Mouse (Mus musculus) heart, embryonic 10.5 days (tissue): ENCODE results near the gene Ankrd61. TPM values are rescaled to one million over a fixed set of nuclear protein-coding genes. Genes with fewer than 3 reads are reported as not detected.

Source experiments
- DNase-seq: peaks from one replicate; pipeline ENCODE4 v3.0.0-alpha.2; 2017; ENCODE audit warnings: low spot score
- H3K27ac ChIP-seq: fragments of 300-500 bp; sonication (generic); 2 replicates; pipeline ENCODE4 v1.5.1; 2016; ENCODE audit warnings: mild to moderate bottlenecking
- H3K27me3 ChIP-seq: fragments of 300-500 bp; sonication (generic); 2 replicates; pipeline ENCODE4 v1.6.1; 2016; ENCODE audit warnings: mild to moderate bottlenecking; ENCODE audit not compliant: poor library complexity, insufficient read depth, severe bottlenecking
- H3K36me3 ChIP-seq: fragments of 300-500 bp; sonication (generic); 2 replicates; pipeline ENCODE4 v1.6.1; 2016; ENCODE audit warnings: mild to moderate bottlenecking, moderate library complexity
- H3K4me1 ChIP-seq: fragments of 300-500 bp; sonication (generic); 2 replicates; pipeline ENCODE4 v1.6.1; 2016; ENCODE audit warnings: mild to moderate bottlenecking
- H3K4me3 ChIP-seq: fragments of 300-500 bp; sonication (generic); 2 replicates; pipeline ENCODE4 v1.5.1; 2016; ENCODE audit warnings: mild to moderate bottlenecking, moderate library complexity
- H3K9me3 ChIP-seq: fragments of 300-500 bp; sonication (generic); 2 replicates; pipeline ENCODE4 v1.6.1; 2016; ENCODE audit warnings: mild to moderate bottlenecking, moderate library complexity
- WGBS: fragments of 180-500 bp; shearing (Covaris S2); methylation state at CpG from one replicate; pipeline ENCODE4 v1.1.7; 2016; 5-methylcytosine and 5-hydroxymethylcytosine counted together
- polyA plus RNA-seq: library from polyadenylated mRNA; unstranded; fragments of >200 nt; fragmentation: Nextera tagmentation; extraction: Ambion mirVana; gene quantifications from 2 replicates; pipeline ENCODE4 v1.2.1, GENCODE M21; 2016

The Ankrd61 gene
- polyA plus RNA-seq, 1 experiment from 2014 or later: 0.26 TPM

DNA sequence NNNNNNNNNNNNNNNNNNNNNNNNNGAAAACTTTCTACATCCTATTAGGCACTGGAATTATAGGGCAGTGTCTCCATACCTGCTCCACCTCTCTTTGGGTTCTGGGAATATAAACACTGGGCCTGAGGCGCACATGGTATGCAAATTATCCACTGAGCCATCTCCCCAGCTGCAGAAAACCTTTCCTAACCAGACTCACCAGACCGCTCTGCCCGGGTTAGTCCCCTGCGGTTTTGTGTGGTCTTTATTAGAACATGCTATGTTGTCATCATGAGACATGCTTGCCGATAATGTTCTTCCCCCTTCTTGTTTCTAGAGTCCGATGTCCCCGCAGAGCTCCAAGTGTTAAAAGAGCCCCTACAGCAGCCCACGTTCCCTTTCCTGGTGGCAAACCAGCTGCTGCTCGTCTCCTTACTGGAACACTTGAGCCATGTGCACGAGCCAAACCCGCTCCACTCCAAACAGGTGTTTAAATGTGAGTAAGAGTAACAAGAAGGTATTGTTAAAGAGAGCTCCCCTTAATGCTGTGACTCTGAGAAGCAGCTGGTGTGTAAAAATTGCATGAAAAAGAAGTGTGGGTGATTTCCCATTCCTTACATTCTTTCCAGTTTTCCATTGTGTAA is 25.8 kb downstream of the Ankrd61 start:
- H3K27ac ChIP-seq: no peak overlapping the region
- no peak overlapping the region for H3K4me3 ChIP-seq
- no peaks in the 10 kb centered on the region for H3K27me3 ChIP-seq
- WGBS: 90% methylated on average over 11 of the region's 11 CpGs
- peaks cover 50% of the 10 kb centered on the region for H3K36me3 ChIP-seq
- no peak for DNase-seq
- H3K4me1 ChIP-seq: no peaks in the 10 kb centered on the region
- no peaks in the 10 kb centered on the region for H3K9me3 ChIP-seq

Other genes starting within 250 kb of the Ankrd61 start
- gene Usp42, start 165.4 kb downstream of the Ankrd61 start, polyA plus RNA-seq: 15.7 and 15.9 TPM in 2 replicates
- 38.0 and 41.0 TPM in 2 replicates for gene Eif2ak1, start 79.9 kb downstream of the Ankrd61 start, polyA plus RNA-seq
- gene Aimp2, start 12.2 kb upstream of the Ankrd61 start, polyA plus RNA-seq: 117 and 127 TPM in 2 replicates
- 28.3 and 33.9 TPM in 2 replicates for gene Pms2, start 12.3 kb upstream of the Ankrd61 start, polyA plus RNA-seq
- 0.67 and 1.3 TPM in 2 replicates for gene Gm42421, start 30.5 kb upstream of the Ankrd61 start, polyA plus RNA-seq
- gene Rsph10b, start 35.4 kb upstream of the Ankrd61 start, polyA plus RNA-seq: 0.46 and 1.1 TPM in 2 replicates
- 62.0 and 84.6 TPM in 2 replicates for gene Ccz1, start 117.2 kb upstream of the Ankrd61 start, polyA plus RNA-seq
- 0.21 TPM in 1 of 2 replicates, not detected in the other for gene Ocm, start 129.0 kb upstream of the Ankrd61 start, polyA plus RNA-seq
- gene Lmtk2, start 202.8 kb upstream of the Ankrd61 start, polyA plus RNA-seq: 5.3 and 6.0 TPM in 2 replicates